Mouse (Mus musculus) embryonic facial prominence, embryonic 11.5 days (tissue): ENCODE measurements around the gene Crb1. TPM values are rescaled to one million over a fixed set of nuclear protein-coding genes. Genes with fewer than 3 reads are reported as not detected.

Experiments
- ATAC-seq: fragments of 200-750 bp; cut with Nextera tagmentation; replicated peaks from 2 replicates; pipeline ENCODE4 v1.8.0; 2017; ENCODE audit warnings: low read depth; ENCODE audit not compliant: insufficient number of reproducible peaks, low FRiP score, low TSS enrichment
- DNase-seq: peaks from one replicate; pipeline ENCODE4 v3.0.0-alpha.2; 2015; ENCODE audit warnings: low spot score
- H3K27ac ChIP-seq: fragments of 300-500 bp; sonication (generic); replicated peaks from 2 replicates; pipeline ENCODE4 v1.5.1; 2014; ENCODE audit warnings: mild to moderate bottlenecking, low read depth, low read length, control low read depth
- H3K27me3 ChIP-seq: fragments of 300-500 bp; sonication (generic); 2 replicates; pipeline ENCODE4 v1.6.1; 2014; ENCODE audit warnings: mild to moderate bottlenecking, low read length, moderate library complexity, mixed read lengths; ENCODE audit not compliant: control insufficient read depth, insufficient read depth
- H3K36me3 ChIP-seq: fragments of 300-500 bp; sonication (generic); replicated peaks from 2 replicates; pipeline ENCODE4 v1.6.1; 2014; ENCODE audit warnings: low read depth, mild to moderate bottlenecking, low read length, moderate library complexity, mixed read lengths; ENCODE audit not compliant: control insufficient read depth, insufficient read depth
- H3K4me1 ChIP-seq: fragments of 300-500 bp; sonication (generic); 2 replicates; pipeline ENCODE4 v1.6.1; 2014; ENCODE audit warnings: low read length, mixed read lengths; ENCODE audit not compliant: control insufficient read depth, insufficient read depth
- H3K4me2 ChIP-seq: fragments of 300-500 bp; sonication (generic); 2 replicates; pipeline ENCODE4 v1.6.1; 2014; ENCODE audit warnings: low read depth, mild to moderate bottlenecking, control low read depth, low read length, moderate library complexity
- H3K4me3 ChIP-seq: fragments of 300-500 bp; sonication (generic); 2 replicates; pipeline ENCODE4 v1.5.1; 2014; ENCODE audit warnings: low read depth, low read length, control low read depth
- H3K9ac ChIP-seq: fragments of 300-500 bp; sonication (generic); replicated peaks from 2 replicates; pipeline ENCODE4 v1.6.1; 2014; ENCODE audit warnings: mild to moderate bottlenecking, control low read depth, low read length
- H3K9me3 ChIP-seq: fragments of 300-500 bp; sonication (generic); replicated peaks from 2 replicates; pipeline ENCODE4 v1.6.1; 2016; ENCODE audit warnings: mild to moderate bottlenecking, low read length, inconsistent platforms, mixed read lengths; ENCODE audit not compliant: control insufficient read depth
- WGBS: fragments of 180-500 bp; shearing (Covaris S2); extraction: QIAGEN DNeasy Blood & Tissue Kit; methylation state at CpG from one replicate; pipeline ENCODE4 v1.1.7; 2014; 5-methylcytosine and 5-hydroxymethylcytosine counted together
- polyA plus RNA-seq: library from polyadenylated mRNA; unstranded; fragments of >200 nt; fragmentation: Nextera tagmentation; extraction: Ambion mirVana; gene quantifications from 2 replicates; pipeline ENCODE4 v1.2.1, GENCODE M21; 2014

Gene Crb1
- polyA plus RNA-seq, 1 experiment from 2014 or later, result 0.72 TPM

GRCm38 (mm10) chr1:139236794-139237193 lies 140.1 kb downstream of the Crb1 start:
- DNase-seq (no peak), ATAC-seq (no peak)
- Histone ChIP-seq H3K9ac (no peak overlapping the region), H3K4me1 (no peaks in the 10 kb centered on the region), H3K36me3 (no peaks in the 10 kb centered on the region), H3K27ac (no peak overlapping the region), H3K4me2 (no peak overlapping the region), H3K27me3 (no peaks in the 10 kb centered on the region), H3K4me3 (no peak overlapping the region), H3K9me3 (no peaks in the 10 kb centered on the region)
- 65% methylated on average over 5 of the region's 5 CpGs for WGBS

DNA sequence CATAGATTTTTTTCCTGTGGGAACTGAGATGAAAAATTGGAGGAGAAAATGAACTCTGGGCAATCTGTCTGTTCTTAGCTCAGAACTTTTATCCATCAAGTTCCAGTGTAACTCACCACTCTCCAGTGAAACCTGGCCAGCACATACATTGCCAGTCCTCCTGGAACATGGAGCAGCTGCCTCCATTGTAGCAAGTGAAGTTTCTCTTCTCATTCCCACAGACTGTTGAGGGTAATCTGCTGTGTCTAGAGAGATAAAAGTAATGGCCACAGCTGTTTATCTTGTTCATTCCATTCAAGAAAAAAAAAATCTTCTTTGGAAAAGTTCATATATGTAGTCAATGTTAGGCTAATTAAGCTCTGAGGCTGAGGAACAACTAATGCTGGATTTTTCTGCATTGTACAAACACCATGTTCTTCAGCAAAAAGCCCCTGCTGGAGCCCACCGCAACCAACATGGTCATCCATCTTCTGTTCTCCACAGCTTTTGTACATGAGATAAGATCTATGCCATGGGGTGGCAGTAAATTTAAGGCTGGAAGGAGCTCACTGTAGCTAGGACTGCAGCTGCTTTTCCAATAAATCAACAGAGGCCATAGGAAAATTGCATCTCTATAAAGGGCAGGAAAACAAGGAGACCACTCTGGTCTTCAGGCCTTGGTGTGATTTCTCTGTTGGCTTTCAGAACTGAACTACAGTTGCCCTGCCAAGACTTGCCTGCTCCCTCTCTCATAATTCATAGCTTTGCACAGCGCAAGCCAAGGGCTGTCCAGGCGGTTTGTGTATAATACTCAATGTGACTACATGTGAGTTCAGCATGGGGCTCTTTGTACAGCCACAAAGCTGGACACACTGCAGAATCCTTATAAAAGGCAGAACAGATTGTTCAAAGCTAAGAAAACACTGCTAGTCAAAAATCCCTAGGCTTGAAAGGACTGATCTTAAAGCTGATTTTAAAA lies 142.0 kb downstream of the Crb1 start:
- H3K36me3 ChIP-seq, result no peaks in the 10 kb centered on the region
- no peaks in the 10 kb centered on the region for H3K9me3 ChIP-seq
- no peak overlapping the region for H3K4me3 ChIP-seq
- 89% methylated on average over 3 of the region's 3 CpGs for WGBS
- DNase-seq, result no peak
- H3K9ac ChIP-seq, result no peak overlapping the region
- H3K4me1 ChIP-seq, result no peaks in the 10 kb centered on the region
- no peak overlapping the region for H3K27ac ChIP-seq
- H3K27me3 ChIP-seq, result no peaks in the 10 kb centered on the region
- no peak for ATAC-seq
- H3K4me2 ChIP-seq, result no peak overlapping the region

- Histone ChIP-seq H3K27me3 (no peaks in the 10 kb centered on the region), H3K4me1 (no peaks in the 10 kb centered on the region), H3K9me3 (no peaks in the 10 kb centered on the region), H3K9ac (no peak overlapping the region), H3K4me2 (no peak overlapping the region), H3K4me3 (no peak overlapping the region), H3K27ac (no peak overlapping the region), H3K36me3 (no peaks in the 10 kb centered on the region)
- no peak for ATAC-seq
- WGBS, result 74% methylated on average over 3 of the region's 3 CpGs
- no peak for DNase-seq
Measured at GRCm38 (mm10) chr1:139232636-139233035, 144.3 kb downstream of the Crb1 start.

GRCm38 (mm10) chr1:139224309-139224949 lies 152.5 kb downstream of the Crb1 start:
- no peak overlapping the region for H3K4me2 ChIP-seq
- H3K27ac ChIP-seq, result no peak overlapping the region
- no peaks in the 10 kb centered on the region for H3K27me3 ChIP-seq
- WGBS, result 91% methylated on average over 6 of the region's 6 CpGs
- no peaks in the 10 kb centered on the region for H3K4me1 ChIP-seq
- no peak overlapping the region for H3K9ac ChIP-seq
- H3K9me3 ChIP-seq, result no peaks in the 10 kb centered on the region
- no peak for DNase-seq
- no peaks in the 10 kb centered on the region for H3K36me3 ChIP-seq
- no peak overlapping the region for H3K4me3 ChIP-seq
- ATAC-seq, result no peak

DNA sequence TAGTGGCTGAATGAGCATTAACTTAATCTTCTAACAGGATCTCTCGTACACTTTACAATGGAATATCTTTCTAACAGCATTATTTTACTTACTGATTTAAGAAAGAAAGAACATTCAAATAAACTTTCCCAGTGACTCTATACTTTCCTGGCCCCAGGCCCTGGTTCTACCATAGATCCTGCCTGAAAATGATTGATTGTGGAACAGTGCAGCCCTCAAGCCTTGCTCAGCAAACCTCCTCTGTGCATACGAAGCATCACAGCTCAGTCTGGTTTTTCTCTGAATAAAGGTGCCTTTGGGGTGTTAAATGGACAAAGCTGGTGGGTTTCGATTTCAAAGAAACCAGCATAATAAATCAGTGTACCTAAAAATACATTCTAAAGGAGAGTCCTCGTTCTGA lies 153.1 kb downstream of the Crb1 start:
- Histone ChIP-seq H3K4me2 (no peak overlapping the region), H3K4me3 (no peak overlapping the region), H3K9ac (no peak overlapping the region), H3K27ac (no peak overlapping the region), H3K4me1 (no peaks in the 10 kb centered on the region), H3K9me3 (no peaks in the 10 kb centered on the region), H3K27me3 (no peaks in the 10 kb centered on the region), H3K36me3 (no peaks in the 10 kb centered on the region)
- WGBS, result 71% methylated on average over 4 of the region's 4 CpGs
- ATAC-seq (no peak), DNase-seq (no peak)

DNA sequence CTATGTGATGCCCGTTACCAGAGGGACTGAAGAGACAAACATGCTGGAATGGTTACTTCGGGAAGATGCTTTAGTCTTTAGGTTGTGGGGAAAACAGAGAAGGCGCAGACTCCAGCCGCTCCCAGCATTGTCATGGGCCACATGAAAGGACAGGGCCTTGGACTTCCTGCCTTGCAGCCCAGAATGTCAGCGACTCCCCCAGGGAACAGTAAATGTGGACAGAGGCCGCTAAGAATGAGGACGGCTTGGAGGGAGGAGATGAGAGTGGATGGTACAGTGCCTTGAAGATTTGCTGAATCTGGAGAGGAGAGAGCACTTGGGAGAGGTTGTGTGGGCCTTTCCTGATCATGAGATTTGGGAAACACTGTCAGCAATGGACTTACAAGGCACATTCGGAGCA lies 161.6 kb downstream of the Crb1 start:
- Histone ChIP-seq H3K9ac (no peak overlapping the region), H3K36me3 (no peaks in the 10 kb centered on the region), H3K27me3 (no peaks in the 10 kb centered on the region), H3K4me1 (no peaks in the 10 kb centered on the region), H3K4me3 (no peak overlapping the region), H3K9me3 (no peaks in the 10 kb centered on the region), H3K4me2 (no peak overlapping the region), H3K27ac (no peak overlapping the region)
- DNase-seq, result no peak
- ATAC-seq, result no peak
- WGBS, result 51% methylated on average over 8 of the region's 8 CpGs

GRCm38 (mm10) chr1:139210505-139210904 lies 166.4 kb downstream of the Crb1 start:
- no peak overlapping the region for H3K4me2 ChIP-seq
- H3K9me3 ChIP-seq, result no peaks in the 10 kb centered on the region
- no peak overlapping the region for H3K4me3 ChIP-seq
- WGBS, result 46% methylated on average over 4 of the region's 4 CpGs
- 0 out of 2 replicates have a peak, but pooled peaks cover 3% of the 10 kb centered on the region for H3K4me1 ChIP-seq
- ATAC-seq (no peak), DNase-seq (peak; percentile 43)
- no peaks in the 10 kb centered on the region for H3K36me3 ChIP-seq
- no peak overlapping the region for H3K9ac ChIP-seq
- H3K27ac ChIP-seq, result no peak overlapping the region
- no peaks in the 10 kb centered on the region for H3K27me3 ChIP-seq

- Histone ChIP-seq H3K9me3 (no peaks in the 10 kb centered on the region), H3K9ac (no peak overlapping the region), H3K4me2 (no peak overlapping the region), H3K36me3 (no peaks in the 10 kb centered on the region), H3K4me1 (0 out of 2 replicates have a peak, but pooled peaks cover 3% of the 10 kb centered on the region), H3K27me3 (no peaks in the 10 kb centered on the region), H3K27ac (no peak overlapping the region), H3K4me3 (no peak overlapping the region)
- WGBS, result 38% methylated on average over 7 of the region's 7 CpGs
- ATAC-seq, result no peak
- DNase-seq, result no peak
Measured at GRCm38 (mm10) chr1:139209796-139210195, 167.1 kb downstream of the Crb1 start.
